In genomic region chr2:29897366-29897765, GRCm38 (mm10) we compare ENCODE assay signal across 22 mouse cellular contexts. TPM values are rescaled to one million over a fixed set of nuclear protein-coding genes. Genes with fewer than 3 reads are reported as not detected.
A peak's percentile ranks its signal among the peaks of the same experiment; 100 is the strongest.
DNase-seq lines count a peak whose midpoint lies in the region; ATAC-seq and TF ChIP-seq lines count a peak whose summit lies in the region.
"Had no signal": no experiment of that assay in that cellular context is flagged by ENCODE, and none has a peak within 500 bp of the region (broad histone marks: within the 10 kb centered on the region; RNA-seq: fewer than 3 reads in every experiment).

No protein-coding gene starts in this region.

- H3K9ac ChIP-seq in forebrain, embryonic 12.5 days: no peak overlapping the region
- no peak overlapping the region for H3K9ac ChIP-seq in forebrain, embryonic 11.5 days (ENCODE audit: low read length)
- no peak overlapping the region for H3K9ac ChIP-seq in forebrain, embryonic 14.5 days (ENCODE audit: low read length)
- H3K9ac ChIP-seq: embryonic facial prominence, embryonic 13.5 days; embryonic facial prominence, embryonic 15.5 days had no signal

- no peak for ATAC-seq in forebrain, embryonic 12.5 days (ENCODE audit: low FRiP score)
- ATAC-seq in forebrain, embryonic 11.5 days (replicated peaks; ENCODE audit: low FRiP score): no peak
- ATAC-seq in forebrain, embryonic 14.5 days: no peak
- ATAC-seq: activated CD4-positive, CD25-positive, alpha-beta regulatory T cell, adult 4 months; CD4-positive, CD25-positive, alpha-beta regulatory T cell, adult 4 months; Patski had no signal

- no peaks in the 10 kb centered on the region for H3K27me3 ChIP-seq in forebrain, embryonic 12.5 days
- no peaks in the 10 kb centered on the region for H3K27me3 ChIP-seq in forebrain, embryonic 11.5 days (ENCODE audit: control insufficient read depth, insufficient read depth, low read length)
- no peaks in the 10 kb centered on the region for H3K27me3 ChIP-seq in forebrain, embryonic 14.5 days (replicated peaks; ENCODE audit: control insufficient read depth, insufficient read depth, low read length)
- no peaks in the 10 kb centered on the region for H3K27me3 ChIP-seq in forebrain, embryonic 10.5 days (ENCODE audit: poor library complexity, severe bottlenecking)
- H3K27me3 ChIP-seq: CH12.LX; embryonic facial prominence, embryonic 13.5 days; embryonic facial prominence, embryonic 15.5 days; Patski had no signal

- peak overlapping the region; percentile 31; the same call in 1 of the 2 replicates for H3K27ac ChIP-seq in forebrain, embryonic 12.5 days
- H3K27ac ChIP-seq in forebrain, embryonic 11.5 days (ENCODE audit: low read depth, low read length): no peak overlapping the region
- no peak overlapping the region for H3K27ac ChIP-seq in forebrain, embryonic 14.5 days (ENCODE audit: low read depth, low read length)
- no peak overlapping the region for H3K27ac ChIP-seq in forebrain, embryonic 10.5 days
- no peak overlapping the region for H3K27ac ChIP-seq in layer of hippocampus, adult 2 months
- H3K27ac ChIP-seq: embryonic facial prominence, embryonic 13.5 days; embryonic facial prominence, embryonic 15.5 days; gastrocnemius, adult 2 months had no signal

- no peaks in the 10 kb centered on the region for H3K9me3 ChIP-seq in forebrain, embryonic 12.5 days
- H3K9me3 ChIP-seq in forebrain, embryonic 11.5 days (ENCODE audit: control insufficient read depth, low read length): no peaks in the 10 kb centered on the region
- H3K9me3 ChIP-seq in forebrain, embryonic 14.5 days (replicated peaks; ENCODE audit: control insufficient read depth, low read length): no peaks in the 10 kb centered on the region
- H3K9me3 ChIP-seq in forebrain, embryonic 10.5 days: no peaks in the 10 kb centered on the region
- H3K9me3 ChIP-seq: embryonic facial prominence, embryonic 13.5 days; embryonic facial prominence, embryonic 15.5 days; G1E had no signal

- peaks cover 95% of the 10 kb centered on the region for H3K36me3 ChIP-seq in forebrain, embryonic 12.5 days (replicated peaks)
- peaks cover 25% of the 10 kb centered on the region; the same call in 1 of the 2 replicates for H3K36me3 ChIP-seq in forebrain, embryonic 11.5 days (ENCODE audit: control insufficient read depth, insufficient read depth, low read length)
- H3K36me3 ChIP-seq in forebrain, embryonic 14.5 days (ENCODE audit: control insufficient read depth, insufficient read depth, low read length): peaks cover 97% of the 10 kb centered on the region
- H3K36me3 ChIP-seq in forebrain, embryonic 10.5 days (replicated peaks): peaks cover 98% of the 10 kb centered on the region

- H3K4me2 ChIP-seq in forebrain, embryonic 12.5 days: no peak overlapping the region
- no peak overlapping the region for H3K4me2 ChIP-seq in forebrain, embryonic 11.5 days (ENCODE audit: low read depth, low read length, severe bottlenecking)
- no peak overlapping the region for H3K4me2 ChIP-seq in forebrain, embryonic 14.5 days (ENCODE audit: low read length)
- H3K4me2 ChIP-seq: embryonic facial prominence, embryonic 13.5 days; embryonic facial prominence, embryonic 15.5 days had no signal

- 97% methylated on average over 2 of the region's 2 CpGs for WGBS in forebrain, embryonic 12.5 days
- WGBS in forebrain, embryonic 11.5 days: 86% methylated on average over 2 of the region's 2 CpGs
- 91% methylated on average over 2 of the region's 2 CpGs for WGBS in forebrain, embryonic 14.5 days
- WGBS in forebrain, embryonic 10.5 days: 88% methylated on average over 2 of the region's 2 CpGs

- H3K4me1 ChIP-seq in forebrain, embryonic 12.5 days: no peaks in the 10 kb centered on the region
- H3K4me1 ChIP-seq in forebrain, embryonic 11.5 days (replicated peaks; ENCODE audit: control insufficient read depth, insufficient read depth, low read length): no peaks in the 10 kb centered on the region
- H3K4me1 ChIP-seq in forebrain, embryonic 14.5 days (ENCODE audit: control insufficient read depth, insufficient read depth, low read length): no peaks in the 10 kb centered on the region
- no peaks in the 10 kb centered on the region for H3K4me1 ChIP-seq in forebrain, embryonic 10.5 days
- H3K4me1 ChIP-seq: embryonic facial prominence, embryonic 13.5 days; embryonic facial prominence, embryonic 15.5 days had no signal

- DNase-seq in forebrain, embryonic 11.5 days (ENCODE audit: low spot score): no peak
- DNase-seq in forebrain, embryonic 14.5 days (ENCODE audit: low spot score): peak; percentile 36
- DNase-seq in forebrain, embryonic 10.5 days (ENCODE audit: extremely low spot score, low spot score): no peak
- peak; percentile 52 for DNase-seq in brain, adult 2 months (ENCODE audit: low read depth, low spot score)
- DNase-seq in layer of hippocampus, adult 2 months (ENCODE audit: low spot score in 2 of 2): no peak
- DNase-seq: adrenal gland, adult 8-10 months; adrenal gland, postnatal 14 days; adrenal gland, postnatal 36 days; B cell, adult 2 months; cerebellum, adult 11-12 months; cerebellum, adult 9-10 months; embryo, embryonic 11 days; gastrocnemius, adult 2 months had no signal

- H3K4me3 ChIP-seq in forebrain, embryonic 12.5 days (replicated peaks): no peak overlapping the region
- H3K4me3 ChIP-seq in forebrain, embryonic 11.5 days (ENCODE audit: low read depth, low read length): no peak overlapping the region
- H3K4me3 ChIP-seq in forebrain, embryonic 14.5 days (ENCODE audit: low read depth, low read length): no peak overlapping the region
- H3K4me3 ChIP-seq in forebrain, embryonic 10.5 days: no peak overlapping the region
- no peak overlapping the region for H3K4me3 ChIP-seq in layer of hippocampus, adult 2 months
- H3K4me3 ChIP-seq: embryonic facial prominence, embryonic 13.5 days; embryonic facial prominence, embryonic 15.5 days; erythroblast, embryonic 14.5 days; gastrocnemius, adult 2 months had no signal

- no peak for TF ChIP-seq CTCF in layer of hippocampus, adult 2 months (conservative IDR thresholded peaks at IDR 0.05)

RNA-seq across cellular contexts. Expression of gene Odf2, which starts 8.3 kb away (rescaled TPM):
- polyA plus RNA-seq in forebrain, embryonic 12.5 days (2016; fragmentation: Nextera tagmentation; extraction: Ambion mirVana): 118 and 133 TPM in 2 replicates
- polyA plus RNA-seq in forebrain, embryonic 11.5 days (2014; fragmentation: Nextera tagmentation; extraction: Ambion mirVana): 118 and 132 TPM in 2 replicates
- polyA plus RNA-seq in forebrain, embryonic 14.5 days (2014; fragmentation: Nextera tagmentation; extraction: Ambion mirVana): 36.4 and 43.6 TPM in 2 replicates
- 124 and 125 TPM in 2 replicates for polyA plus RNA-seq in forebrain, embryonic 10.5 days (2016; fragmentation: Nextera tagmentation; extraction: Ambion mirVana)
- 100 to 1,000 TPM; 113 to 127 TPM for total RNA-seq in layer of hippocampus, adult 2 months (2021)

RNA-seq across cellular contexts. Expression of gene Cercam, which starts 28.4 kb away (rescaled TPM):
- 9.4 and 10.1 TPM in 2 replicates for polyA plus RNA-seq in forebrain, embryonic 12.5 days (2016; fragmentation: Nextera tagmentation; extraction: Ambion mirVana)
- 13.3 and 14.1 TPM in 2 replicates for polyA plus RNA-seq in forebrain, embryonic 11.5 days (2014; fragmentation: Nextera tagmentation; extraction: Ambion mirVana)
- 3.1 and 3.9 TPM in 2 replicates for polyA plus RNA-seq in forebrain, embryonic 14.5 days (2014; fragmentation: Nextera tagmentation; extraction: Ambion mirVana)
- 15.0 and 16.3 TPM in 2 replicates for polyA plus RNA-seq in forebrain, embryonic 10.5 days (2016; fragmentation: Nextera tagmentation; extraction: Ambion mirVana)
- total RNA-seq in layer of hippocampus, adult 2 months (2021): 1 to 10 TPM; 7.9 to 10.0 TPM

RNA-seq across cellular contexts. Expression of gene Gle1, which starts 37.9 kb away (rescaled TPM):
- polyA plus RNA-seq in forebrain, embryonic 12.5 days (2016; fragmentation: Nextera tagmentation; extraction: Ambion mirVana): 77.6 and 79.7 TPM in 2 replicates
- polyA plus RNA-seq in forebrain, embryonic 11.5 days (2014; fragmentation: Nextera tagmentation; extraction: Ambion mirVana): 68.0 and 69.8 TPM in 2 replicates
- polyA plus RNA-seq in forebrain, embryonic 14.5 days (2014; fragmentation: Nextera tagmentation; extraction: Ambion mirVana): 54.0 and 63.3 TPM in 2 replicates
- polyA plus RNA-seq in forebrain, embryonic 10.5 days (2016; fragmentation: Nextera tagmentation; extraction: Ambion mirVana): 74.9 and 77.4 TPM in 2 replicates
- total RNA-seq in layer of hippocampus, adult 2 months (2021): 10 to 100 TPM; 48.0 to 48.9 TPM

Comparison
In these comparisons a context has a peak if more than half of its experiments do, and no peak if none do; other contexts are left out.
1. DNase-seq: peak in forebrain, embryonic 14.5 days (single experiment) and brain, adult 2 months (single experiment); none in forebrain, embryonic 11.5 days (single experiment), forebrain, embryonic 10.5 days (single experiment) and layer of hippocampus, adult 2 months (0 of 2).